Mouse (Mus musculus) cerebellum, adult 18-20 months (tissue): ENCODE data around the gene Fbxo22.
"Not testable (repeated sequence)": the region's sequence is repeated elsewhere in the genome, so short reads cannot be mapped to it uniquely, and the experiment has no call there.

Experiments
- DNase-seq, 2 experiments: peaks; one replicate each; pipeline ENCODE4 v3.0.0; 2021

Gene Fbxo22

GRCm38 (mm10) chr9:55208790-55209481 is at the start of gene Fbxo22:
Gene Fbxo22, plus strand, starts transcription at chr9:55208925.
- DNase-seq = peak; percentile 86 to 89

DNA sequence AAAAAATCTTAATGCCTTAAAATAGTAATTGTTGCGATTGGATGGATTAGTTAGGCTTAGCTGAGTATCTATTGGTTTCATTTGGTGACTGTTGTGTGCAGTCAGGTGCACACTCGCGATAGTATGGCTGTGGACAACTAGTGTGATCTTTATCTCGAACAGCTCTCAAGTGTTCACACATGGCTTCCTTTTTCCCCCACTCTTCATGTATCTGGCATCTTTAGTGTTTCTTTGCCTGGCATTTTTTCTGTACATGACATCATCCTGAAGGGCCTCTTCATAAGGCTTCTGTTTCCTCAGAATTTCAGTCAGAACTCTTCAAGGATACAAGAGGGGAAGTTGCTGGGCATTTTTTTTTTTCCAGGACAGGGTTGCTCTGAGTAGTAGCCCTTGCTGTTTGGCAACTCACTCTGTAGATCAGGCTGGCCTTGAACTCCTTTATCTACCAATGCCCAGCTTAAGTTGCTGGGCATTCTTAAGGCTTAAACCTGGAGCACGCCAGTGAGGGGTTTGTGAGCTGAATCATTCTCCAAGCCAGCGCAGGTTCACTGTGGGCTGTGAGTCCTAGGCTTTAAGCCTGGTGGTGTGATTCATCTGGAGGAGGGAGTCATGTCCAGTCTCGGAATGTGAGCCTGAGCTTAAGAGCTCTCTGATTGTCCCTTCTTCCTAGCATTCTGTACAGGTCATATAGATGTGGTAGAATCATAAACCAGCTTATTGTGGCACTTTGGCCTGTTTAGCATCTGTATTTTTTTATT is 37.9 kb upstream of the Fbxo22 start:
- no peak for DNase-seq

DNA sequence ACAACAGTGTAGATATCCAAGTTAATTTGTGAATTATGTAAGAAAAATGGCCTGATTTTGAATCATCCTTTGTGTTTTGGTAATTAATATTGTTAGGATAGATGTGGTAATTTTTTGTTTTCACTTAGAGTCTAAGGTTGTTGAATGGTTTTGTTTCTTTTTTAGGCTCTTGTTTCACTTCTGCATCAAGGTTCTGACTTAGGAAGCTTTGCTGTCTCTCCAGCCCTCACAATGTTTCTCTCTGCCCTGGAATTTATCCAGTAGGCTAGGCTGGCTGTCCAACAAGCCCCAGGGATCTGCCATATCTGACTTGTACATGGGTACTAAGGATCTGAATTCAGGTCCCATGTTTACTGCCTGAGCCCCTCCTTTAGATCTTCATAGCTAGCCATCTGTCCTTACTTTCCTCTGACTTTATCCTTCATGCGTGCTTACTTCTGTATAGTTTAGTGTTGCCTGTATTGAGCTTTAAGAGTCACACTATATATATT is 36.5 kb upstream of the Fbxo22 start:
- DNase-seq = peak in 1 of 2 experiments; percentile 32

DNA sequence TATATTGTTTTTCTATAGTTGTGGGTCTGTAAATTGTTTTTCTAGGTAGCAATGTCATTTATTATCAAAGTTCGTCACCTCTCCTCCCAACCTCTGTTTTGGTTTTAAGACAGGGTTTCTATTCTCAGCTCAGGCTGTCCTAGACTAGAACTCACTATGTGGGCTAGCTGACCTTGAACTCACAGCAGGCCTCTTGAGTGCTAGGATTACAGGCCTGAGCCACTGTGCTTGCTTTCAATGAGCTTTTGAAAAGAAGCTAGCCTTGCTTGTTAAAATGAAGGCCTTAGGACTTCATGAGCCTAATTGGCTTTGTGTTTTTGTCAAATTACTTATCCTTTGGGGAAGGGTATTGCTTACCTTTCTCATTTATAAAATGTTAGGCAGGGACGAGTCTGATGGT is 34.5 kb upstream of the Fbxo22 start:
- no peak for DNase-seq

DNA sequence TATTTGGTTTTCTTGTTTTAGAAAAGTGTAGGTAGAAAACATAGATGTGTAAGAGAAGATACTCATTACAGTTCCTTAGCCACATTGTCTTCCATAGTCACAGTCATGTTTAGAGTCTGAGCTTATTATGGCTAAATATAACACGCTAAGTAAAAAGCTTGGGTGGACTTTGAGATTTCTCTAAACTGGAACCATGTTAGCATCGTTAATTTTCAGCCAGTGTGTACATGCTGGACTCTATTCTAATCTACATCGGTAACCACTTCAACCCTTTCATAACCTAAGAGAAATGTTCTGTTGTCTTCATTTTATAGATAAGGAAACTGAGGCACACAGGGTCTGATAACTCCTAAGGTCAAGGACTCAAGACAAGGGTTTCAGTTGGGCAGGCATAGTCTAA is 12.8 kb upstream of the Fbxo22 start:
- no peak for DNase-seq

DNA sequence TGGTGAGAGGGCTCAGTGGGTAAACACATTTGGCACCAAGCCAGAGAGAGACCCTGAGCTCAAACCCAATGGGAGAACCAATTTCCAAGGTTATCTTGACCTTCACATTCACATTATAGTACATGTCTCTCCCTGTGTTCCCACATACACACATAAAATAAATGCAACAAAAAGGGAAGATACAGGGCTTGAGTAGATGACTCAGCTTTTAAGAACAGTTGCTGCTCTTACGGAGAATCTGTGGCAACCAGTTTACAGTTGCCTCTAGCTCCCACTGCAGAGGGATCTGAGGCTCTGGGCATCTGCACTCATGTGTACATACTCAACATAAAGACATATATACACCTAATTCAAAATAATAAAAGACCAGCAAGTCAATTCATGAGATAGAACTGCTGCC is 10.5 kb upstream of the Fbxo22 start:
- DNase-seq = no peak

GRCm38 (mm10) chr9:55199348-55199747 is 9.4 kb upstream of the Fbxo22 start:
- DNase-seq = peak; percentile 61 to 76

GRCm38 (mm10) chr9:55208458-55208789 is 301 bp upstream of the Fbxo22 start:
- DNase-seq = no peak

- DNase-seq = no peak
Measured at GRCm38 (mm10) chr9:55211611-55212010, 2.9 kb downstream of the Fbxo22 start.

- no peak for DNase-seq
Measured at GRCm38 (mm10) chr9:55213396-55213795, 4.7 kb downstream of the Fbxo22 start.

- DNase-seq = no peak
Measured at GRCm38 (mm10) chr9:55215056-55215455, 6.3 kb downstream of the Fbxo22 start.

- no peak for DNase-seq
Measured at GRCm38 (mm10) chr9:55215648-55216047, 6.9 kb downstream of the Fbxo22 start.

DNA sequence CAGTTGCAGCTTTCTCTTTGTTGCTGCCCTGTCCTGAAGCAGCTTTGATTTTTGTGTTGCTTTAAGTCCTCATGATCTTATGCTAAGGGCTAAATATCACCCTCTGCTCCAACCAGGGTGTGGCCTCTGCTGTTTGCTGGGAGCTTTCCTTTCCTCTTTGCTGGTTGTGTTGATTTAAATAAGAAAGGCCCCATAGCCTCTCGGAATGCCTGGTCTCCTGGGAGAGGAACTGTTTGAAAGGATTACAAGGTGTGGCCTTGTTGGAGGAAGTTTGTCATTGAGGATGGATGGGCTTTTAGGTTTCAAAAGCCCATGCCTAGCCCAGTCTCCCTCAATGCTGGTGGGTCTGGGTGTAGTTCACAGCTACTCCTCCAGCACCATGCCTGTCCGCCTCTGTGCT is 7.4 kb downstream of the Fbxo22 start:
- no peak for DNase-seq

GRCm38 (mm10) chr9:55217381-55217780 is 8.7 kb downstream of the Fbxo22 start:
- no peak for DNase-seq

GRCm38 (mm10) chr9:55225165-55225737 is 16.5 kb downstream of the Fbxo22 start:
- no peak for DNase-seq

DNA sequence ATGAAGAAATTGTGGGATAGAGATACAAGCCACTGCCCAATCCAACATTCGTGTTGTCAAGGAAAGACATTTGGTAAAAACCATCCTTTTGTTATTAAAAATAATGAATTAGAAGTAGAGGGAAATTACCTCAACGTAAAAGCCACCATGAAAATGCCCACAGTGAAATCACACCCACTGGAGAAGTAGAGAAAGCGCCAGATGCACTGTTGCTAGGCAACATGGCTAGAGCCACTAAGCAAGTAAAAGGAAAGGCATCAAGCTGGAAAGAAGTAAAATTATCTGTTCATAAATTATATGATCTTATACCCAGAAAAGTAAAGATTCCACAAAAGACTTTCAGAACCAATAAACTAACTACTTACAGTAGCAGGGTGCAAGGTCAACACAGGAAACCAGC is 17.5 kb downstream of the Fbxo22 start:
- DNase-seq = no peak

DNA sequence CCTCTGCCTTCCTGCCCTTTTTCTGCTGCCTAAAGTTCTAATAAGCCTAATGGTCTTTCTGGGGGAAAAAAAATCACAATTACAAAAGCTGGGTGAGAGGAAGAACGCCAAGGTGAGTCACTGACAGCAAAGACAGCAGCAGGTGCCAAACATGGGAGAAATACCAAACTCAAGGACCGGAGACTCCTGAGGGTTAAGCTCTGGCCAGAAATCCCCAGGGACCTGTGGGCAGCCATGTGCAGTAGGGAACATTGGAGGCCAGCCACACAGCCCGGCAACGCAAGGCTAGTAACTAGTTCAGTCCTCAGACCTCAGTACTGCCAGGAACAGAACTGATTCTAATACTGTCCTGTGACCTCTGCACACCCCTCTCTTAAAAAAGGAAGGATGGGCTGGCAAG is 19.4 kb downstream of the Fbxo22 start:
- no peak for DNase-seq

- DNase-seq = no peak
Measured at GRCm38 (mm10) chr9:55229010-55229409, 20.3 kb downstream of the Fbxo22 start.

GRCm38 (mm10) chr9:55231544-55231943 is 22.8 kb downstream of the Fbxo22 start:
- peak; percentile 65 to 74 for DNase-seq

DNA sequence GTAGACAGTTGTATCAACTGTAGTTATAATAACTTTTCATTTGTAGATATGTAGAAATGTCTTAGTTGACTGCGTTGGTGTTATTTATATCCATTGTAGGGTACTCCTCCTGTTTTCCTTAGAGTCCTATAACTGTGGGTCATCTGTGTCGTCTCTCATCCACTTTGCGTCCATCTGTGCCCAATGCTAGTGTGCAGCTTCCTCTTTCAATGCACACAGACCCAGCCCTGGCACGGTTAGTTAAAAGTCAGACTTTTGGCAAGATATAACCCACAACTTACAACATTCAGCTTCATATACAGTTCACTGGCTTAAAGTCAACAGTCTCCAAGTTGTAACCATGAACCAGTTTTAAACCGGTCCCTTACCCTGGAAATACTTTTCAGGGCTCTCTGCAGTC is 23.4 kb downstream of the Fbxo22 start:
- DNase-seq = no peak

- DNase-seq = no peak
Measured at GRCm38 (mm10) chr9:55232586-55232985, 23.9 kb downstream of the Fbxo22 start.

- not testable (repeated sequence) for DNase-seq
Measured at GRCm38 (mm10) chr9:55233076-55233475, 24.4 kb downstream of the Fbxo22 start.

- DNase-seq = no peak
Measured at GRCm38 (mm10) chr9:55236235-55237165, 27.8 kb downstream of the Fbxo22 start.
